Mouse (Mus musculus) CH12.LX (cell line): ENCODE measurements at regions not wholly inside any gene's neighbourhood (a gene's known extent, or its start where the extent isn't known, plus 50 kb on each side); places are given as distances from the start of the nearest gene placed in this dataset.
"Not testable (repeated sequence)": the region's sequence is repeated elsewhere in the genome, so short reads cannot be mapped to it uniquely, and the experiment has no call there.

Experiments used
- DNase-seq: peaks from one replicate; pipeline ENCODE4 v3.0.0-alpha.2; 2013; ENCODE audit errors: extremely low read depth
- H3K27ac ChIP-seq: 2 replicates; pipeline ENCODE4 v1.5.1; 2012; ENCODE audit warnings: low read depth, mild to moderate bottlenecking, control low read depth, moderate library complexity; ENCODE audit not compliant: insufficient read depth
- H3K27me3 ChIP-seq: replicated peaks from 2 replicates; pipeline ENCODE3; 2012; ENCODE audit warnings: inconsistent platforms
- H3K36me3 ChIP-seq, 2 experiments: replicated peaks in 1 of 2; 2 replicates each; pipeline versions ENCODE3 to v1.6.1; 2012; ENCODE audit warnings: inconsistent platforms in 1 of 2, low read length in 1 of 2, mild to moderate bottlenecking in 1 of 2, mixed read lengths in 1 of 2, moderate library complexity in 1 of 2; ENCODE audit not compliant: control insufficient read depth in 1 of 2, insufficient read depth in 1 of 2
- H3K4me1 ChIP-seq, 2 experiments: 2 replicates each; pipeline ENCODE4 v1.6.1; 2012; ENCODE audit warnings: inconsistent platforms in 1 of 2, moderate library complexity in 1 of 2; ENCODE audit not compliant: insufficient read depth in 2 of 2, control insufficient read depth in 1 of 2
- H3K4me2 ChIP-seq: 2 replicates; pipeline ENCODE4 v1.6.1; 2012; ENCODE audit warnings: low read depth, mild to moderate bottlenecking, control low read depth; ENCODE audit not compliant: poor library complexity, insufficient read depth, severe bottlenecking
- H3K4me3 ChIP-seq, 3 experiments: fragments of 150-350 bp in 1 of 3; sonication (generic) in 1 of 3; replicated peaks in 1 of 3; 2 replicates each; pipeline versions ENCODE3 to v1.5.1; 2011 to 2012; ENCODE audit warnings: low read depth in 2 of 3, low read length in 2 of 3, mild to moderate bottlenecking in 2 of 3, moderate library complexity in 2 of 3, control low read depth in 1 of 3, improper control_type of control experiment in 1 of 3, inconsistent platforms in 1 of 3, mixed read lengths in 1 of 3; ENCODE audit not compliant: poor library complexity in 1 of 3
- H3K79me2 ChIP-seq: replicated peaks from 2 replicates; pipeline ENCODE4 v1.6.1; 2012; ENCODE audit warnings: mild to moderate bottlenecking, moderate library complexity; ENCODE audit not compliant: control insufficient read depth, poor library complexity, insufficient read depth, severe bottlenecking; ENCODE audit errors: extremely low read depth
- H3K9ac ChIP-seq: 2 replicates; pipeline ENCODE4 v1.6.1; 2012; ENCODE audit warnings: low read depth, mild to moderate bottlenecking, control low read depth, moderate library complexity; ENCODE audit not compliant: insufficient read depth
- H3K9me3 ChIP-seq: replicated peaks from 2 replicates; pipeline ENCODE3; 2012; ENCODE audit warnings: low read length, inconsistent platforms, mixed read lengths
- CHD2 ChIP-seq: IDR thresholded peaks from 2 replicates; pipeline ENCODE4 v1.6.1; 2011; ENCODE audit warnings: low read length, improper control_type of control experiment
- CTCF ChIP-seq, 2 experiments: IDR thresholded peaks in 1 of 2; conservative IDR thresholded peaks in 1 of 2; 2 replicates each; pipeline ENCODE4 v1.5.1; 2011 to 2012; ENCODE audit warnings: low read depth in 2 of 2, low read length in 2 of 2, improper control_type of control experiment in 1 of 2, inconsistent platforms in 1 of 2, mild to moderate bottlenecking in 1 of 2, moderate library complexity in 1 of 2
- E2F4 ChIP-seq: IDR thresholded peaks from 2 replicates; pipeline ENCODE4 v1.6.1; 2011; ENCODE audit warnings: low read depth, low read length, improper control_type of control experiment; ENCODE audit not compliant: insufficient replicate concordance
- ELF1 ChIP-seq: IDR thresholded peaks from 2 replicates; pipeline ENCODE4 v1.6.1; 2014; ENCODE audit warnings: low read depth, mild to moderate bottlenecking, inconsistent platforms, low read length, improper control_type of control experiment
- GABPA ChIP-seq: IDR thresholded peaks from 2 replicates; pipeline ENCODE4 v1.6.1; 2012; ENCODE audit warnings: low read depth, low read length, improper control_type of control experiment, inconsistent platforms; ENCODE audit not compliant: insufficient replicate concordance
- IRF4 ChIP-seq: IDR thresholded peaks from 2 replicates; pipeline ENCODE4 v1.6.1; 2014; ENCODE audit warnings: low read depth, mild to moderate bottlenecking, inconsistent platforms, low read length, improper control_type of control experiment
- JUN ChIP-seq: IDR thresholded peaks from 2 replicates; pipeline ENCODE4 v1.6.1; 2011; ENCODE audit warnings: low read depth, mild to moderate bottlenecking, low read length, improper control_type of control experiment, moderate library complexity; ENCODE audit not compliant: insufficient read depth
- MAX ChIP-seq: IDR thresholded peaks from 2 replicates; pipeline ENCODE4 v1.6.1; 2011; ENCODE audit warnings: low read length, improper control_type of control experiment
- MXI1 ChIP-seq: IDR thresholded peaks from 2 replicates; pipeline ENCODE4 v1.6.1; 2011; ENCODE audit warnings: mild to moderate bottlenecking, low read depth, low read length, improper control_type of control experiment
- NELFE ChIP-seq: IDR thresholded peaks from 2 replicates; pipeline ENCODE4 v1.6.1; 2011; ENCODE audit warnings: low read depth, low read length, improper control_type of control experiment
- POLR2A ChIP-seq: IDR thresholded peaks from 2 replicates; pipeline ENCODE4 v1.6.1; 2011; ENCODE audit warnings: low read depth, mild to moderate bottlenecking, improper control_type of control experiment, low read length
- RAD21 ChIP-seq: IDR thresholded peaks from 2 replicates; pipeline ENCODE4 v1.6.1; 2011; ENCODE audit warnings: low read depth, mild to moderate bottlenecking, low read length, improper control_type of control experiment, moderate library complexity
- SIN3A ChIP-seq: IDR thresholded peaks from 2 replicates; pipeline ENCODE4 v1.6.1; 2012; ENCODE audit warnings: low read length, improper control_type of control experiment, inconsistent platforms
- TBP ChIP-seq: conservative IDR thresholded peaks from 2 replicates; pipeline ENCODE4 v1.6.1; 2011; ENCODE audit warnings: low read depth, low read length, improper control_type of control experiment
- TCF12 ChIP-seq: IDR thresholded peaks from 2 replicates; pipeline ENCODE4 v1.6.1; 2014; ENCODE audit warnings: low read depth, mild to moderate bottlenecking, inconsistent platforms, low read length, improper control_type of control experiment
- USF2 ChIP-seq: conservative IDR thresholded peaks from 2 replicates; pipeline ENCODE4 v1.6.1; 2011; ENCODE audit warnings: low read depth, low read length, improper control_type of control experiment
- ZMIZ1 ChIP-seq: IDR thresholded peaks from 2 replicates; pipeline ENCODE4 v1.6.1; 2012; ENCODE audit warnings: low read depth, mild to moderate bottlenecking, inconsistent platforms, low read length, improper control_type of control experiment
- dilution Hi-C: fragments of 300-500 bp; cut with MboI; formaldehyde crosslinking; loops from 2 replicates; pipeline ENCODE4 v1.14.3; 2020; ENCODE audit warnings: low sequenced_read_pairs; ENCODE audit not compliant: extremely low pct_unique_long_range_greater_than_20kb, extremely low pct_ligation_motif_present
- in situ Hi-C: fragments of 300-500 bp; cut with MboI; formaldehyde crosslinking; loops from 3 replicates; pipeline ENCODE4 v1.14.3; 2019; ENCODE audit warnings: low sequenced_read_pairs, low pct_ligation_motif_present, low pct_unique_long_range_greater_than_20kb, mixed read lengths

DNA sequence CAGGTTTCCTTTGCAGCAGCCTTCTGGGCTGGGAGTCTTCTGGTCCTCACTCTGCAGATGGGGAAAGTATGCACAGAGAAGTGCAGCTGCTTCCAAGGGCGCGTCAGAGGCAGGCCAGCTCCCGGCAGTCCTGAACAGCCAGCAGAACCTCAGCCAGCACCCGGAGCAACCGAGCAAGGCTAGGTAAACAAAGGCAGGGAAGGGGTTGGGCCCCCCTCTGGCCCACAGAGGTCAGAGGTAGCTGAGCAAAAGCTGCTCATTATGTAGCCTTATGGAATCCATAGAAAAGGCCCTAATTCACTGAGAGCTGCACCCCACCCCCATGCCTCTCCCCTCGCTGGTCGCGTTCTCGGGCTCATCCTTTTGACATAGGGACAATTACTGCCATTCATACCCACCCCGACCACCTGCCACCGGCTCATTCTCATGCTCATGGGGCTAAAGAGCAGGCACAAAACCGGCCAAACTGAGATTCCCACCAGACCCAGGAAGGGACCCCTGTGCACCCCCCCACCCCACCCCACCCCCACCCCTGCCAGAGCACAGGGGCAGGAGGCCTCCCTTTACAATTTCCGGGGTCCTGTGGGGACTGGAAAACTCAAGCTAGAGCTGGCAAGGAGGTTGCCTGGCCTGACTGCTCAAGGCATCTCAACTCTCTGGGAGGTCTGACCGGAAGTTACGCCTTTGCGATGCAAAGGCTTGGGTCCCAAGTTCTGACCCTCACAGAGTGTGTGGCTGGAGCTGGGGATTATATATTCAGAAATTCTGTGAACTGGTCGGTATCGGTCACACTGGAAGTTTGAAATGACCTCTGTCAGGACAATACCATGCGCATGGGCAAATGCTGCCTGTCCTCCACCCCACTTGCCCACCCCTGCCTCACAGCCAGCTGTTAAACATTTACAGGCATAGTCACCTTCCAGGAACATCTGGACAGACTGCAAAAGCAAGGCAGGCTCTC, 59.0 kb upstream of the Fzd7 start:
- Histone ChIP-seq H3K4me3 (no peak overlapping the region), H3K36me3 (no peaks in the 10 kb centered on the region), H3K9me3 (no peaks in the 10 kb centered on the region), H3K9ac (no peak overlapping the region), H3K4me1 (peaks cover 17 to 60% of the 10 kb centered on the region in 2 experiments), H3K27ac (no peak overlapping the region), H3K4me2 (no peak overlapping the region), H3K27me3 (no peaks in the 10 kb centered on the region), H3K79me2 (no peaks in the 10 kb centered on the region)
- no peak for TF ChIP-seq MAX
- TF ChIP-seq RAD21, result no peak
- TF ChIP-seq JUN, result no peak
- TF ChIP-seq ZMIZ1, result no peak
- no peak for TF ChIP-seq NELFE
- TF ChIP-seq CTCF (conservative IDR thresholded peaks at IDR 0.05 in 1 of 2, IDR thresholded peaks at IDR 0.05 in 1 of 2; ENCODE audit: low read depth in 2 of 2, low read length in 2 of 2), result no peak
- TF ChIP-seq GABPA, result no peak
- TF ChIP-seq SIN3A, result no peak
- no peak for TF ChIP-seq USF2
- no peak for TF ChIP-seq ELF1
- TF ChIP-seq TCF12, result no peak
- no peak for TF ChIP-seq E2F4
- no peak for TF ChIP-seq IRF4
- no peak for TF ChIP-seq POLR2A
- TF ChIP-seq CHD2, result no peak
- no peak for TF ChIP-seq TBP
- TF ChIP-seq MXI1, result no peak
- DNase-seq, result no peak
- dilution Hi-C loops, result no loop called here
- in situ Hi-C loops, result no loop called here

DNA sequence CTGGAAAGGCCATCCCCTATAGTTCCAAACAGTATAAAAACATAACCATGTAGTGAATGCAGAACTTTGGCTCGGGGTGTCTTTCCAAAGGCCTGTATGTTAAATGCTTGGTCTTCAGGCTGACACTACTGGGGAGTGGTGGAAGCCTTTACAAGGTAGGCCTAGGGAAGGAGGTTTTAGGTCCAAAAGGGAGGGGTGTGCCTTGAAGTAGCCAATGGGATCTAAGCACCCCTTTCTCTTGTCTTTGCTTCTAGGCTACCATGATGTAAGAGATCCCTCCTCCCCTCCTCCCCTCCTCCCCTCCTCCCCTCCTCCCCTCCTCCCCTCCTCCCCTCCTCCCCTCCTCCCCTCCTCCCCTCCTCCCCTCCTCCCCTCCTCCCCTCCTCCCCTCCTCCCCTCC, 56.5 kb upstream of the Fzd7 start:
- H3K36me3 ChIP-seq, dilution Hi-C loops: not testable (repeated sequence)

More for the DNA sequence above, 56.5 kb upstream of the Fzd7 start:
- H3K9ac ChIP-seq, H3K79me2 ChIP-seq, H3K27me3 ChIP-seq, H3K27ac ChIP-seq, H3K4me2 ChIP-seq, DNase-seq, H3K4me3 ChIP-seq, H3K9me3 ChIP-seq: not testable (repeated sequence)
- in situ Hi-C loops, result loop anchor here (5.0 kb wide), 1 partner anchor 103 kb away; no protein-coding TSS in a partner anchor
- H3K4me1 ChIP-seq, result peaks cover 26 to 62% of the 10 kb centered on the region in 2 experiments
